Mouse (Mus musculus) small intestine, adult 2 months (tissue): ENCODE results near the gene Hyal3.

Experiments
- CTCF ChIP-seq: fragments of 200-500 bp; IDR thresholded peaks from 2 replicates; pipeline ENCODE4 v1.5.1; 2012; ENCODE audit warnings: low read depth, mild to moderate bottlenecking, control low read depth, inconsistent platforms, low read length, moderate library complexity, mixed read lengths; ENCODE audit not compliant: insufficient replicate concordance, insufficient read length; ENCODE audit errors: extremely low read depth
- POLR2A ChIP-seq: fragments of 200-500 bp; IDR thresholded peaks from 2 replicates; pipeline ENCODE4 v1.6.1; 2012; ENCODE audit warnings: low read depth, mild to moderate bottlenecking, control low read depth, inconsistent platforms, low read length, moderate library complexity

DNA sequence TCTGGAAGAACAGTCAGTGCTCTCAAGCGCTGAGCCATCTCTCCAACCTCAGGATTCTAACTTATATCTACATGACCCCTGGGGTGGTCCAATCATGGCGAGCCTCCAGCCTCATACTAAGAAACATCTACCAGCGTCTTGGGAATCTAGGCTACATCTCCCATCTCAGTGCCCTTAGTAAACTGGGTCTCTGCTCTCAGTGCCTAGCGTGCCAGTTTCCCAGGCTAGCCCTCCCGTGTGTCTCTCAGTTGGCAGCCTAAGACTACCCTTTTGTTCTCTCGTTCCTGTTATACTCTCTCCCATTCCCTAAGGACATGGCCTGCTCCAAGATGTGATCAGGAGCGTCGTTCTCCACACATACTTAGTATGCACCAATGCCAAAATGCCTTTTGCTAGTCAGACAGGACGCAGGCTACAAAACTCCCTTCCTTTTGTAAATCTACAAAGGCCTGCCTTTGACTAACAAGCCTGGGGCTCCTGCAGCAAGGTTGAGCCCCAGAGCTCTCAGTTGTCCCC, 50.8 kb downstream of the Hyal3 start:
- TF ChIP-seq POLR2A (no peak), CTCF (no peak)
